Mouse (Mus musculus) liver, embryonic 13.5 days (tissue): ENCODE measurements around the gene 9930022D16Rik. TPM values are rescaled to one million over a fixed set of nuclear protein-coding genes. Genes with fewer than 3 reads are reported as not detected.

ENCODE experiments used
- ATAC-seq: fragments of 200-750 bp; cut with Nextera tagmentation; 2 replicates; pipeline ENCODE4 v1.8.0; 2017; ENCODE audit warnings: low read depth, mild to moderate bottlenecking, moderate number of reproducible peaks, moderate library complexity
- DNase-seq: peaks from one replicate; pipeline ENCODE4 v3.0.0; 2022
- H3K27ac ChIP-seq: fragments of 300-500 bp; sonication (generic); 2 replicates; pipeline ENCODE4 v1.5.1; 2015; ENCODE audit warnings: moderate library complexity, mild to moderate bottlenecking, inconsistent platforms
- H3K27me3 ChIP-seq: fragments of 300-500 bp; sonication (generic); 2 replicates; pipeline ENCODE4 v1.6.1; 2015; ENCODE audit warnings: mild to moderate bottlenecking, inconsistent platforms
- H3K36me3 ChIP-seq: fragments of 300-500 bp; sonication (generic); 2 replicates; pipeline ENCODE4 v1.6.1; 2015; ENCODE audit warnings: mild to moderate bottlenecking, inconsistent platforms
- H3K4me1 ChIP-seq: fragments of 300-500 bp; sonication (generic); replicated peaks from 2 replicates; pipeline ENCODE4 v1.6.1; 2015; ENCODE audit warnings: inconsistent platforms
- H3K4me2 ChIP-seq: fragments of 300-500 bp; sonication (generic); 2 replicates; pipeline ENCODE4 v1.6.1; 2015; ENCODE audit warnings: inconsistent platforms, mild to moderate bottlenecking, moderate library complexity
- H3K4me3 ChIP-seq: fragments of 300-500 bp; sonication (generic); replicated peaks from 2 replicates; pipeline ENCODE4 v1.5.1; 2015; ENCODE audit warnings: mild to moderate bottlenecking, inconsistent platforms
- H3K9ac ChIP-seq: fragments of 300-500 bp; sonication (generic); 2 replicates; pipeline ENCODE4 v1.6.1; 2015; ENCODE audit warnings: mild to moderate bottlenecking, inconsistent platforms
- H3K9me3 ChIP-seq: fragments of 300-500 bp; sonication (generic); replicated peaks from 2 replicates; pipeline ENCODE4 v1.6.1; 2016; ENCODE audit warnings: inconsistent platforms
- WGBS: fragments of 180-500 bp; shearing (Covaris S2); methylation state at CpG from one replicate; pipeline ENCODE4 v1.1.7; 2015; ENCODE audit not compliant: insufficient replicate concordance; 5-methylcytosine and 5-hydroxymethylcytosine counted together
- polyA plus RNA-seq: library from polyadenylated mRNA; unstranded; fragments of >200 nt; fragmentation: Nextera tagmentation; extraction: Ambion mirVana; gene quantifications from 2 replicates; pipeline ENCODE4 v1.2.1, GENCODE M21; 2015

9930022D16Rik gene
- polyA plus RNA-seq, 1 experiment from 2014 or later: not detected

DNA sequence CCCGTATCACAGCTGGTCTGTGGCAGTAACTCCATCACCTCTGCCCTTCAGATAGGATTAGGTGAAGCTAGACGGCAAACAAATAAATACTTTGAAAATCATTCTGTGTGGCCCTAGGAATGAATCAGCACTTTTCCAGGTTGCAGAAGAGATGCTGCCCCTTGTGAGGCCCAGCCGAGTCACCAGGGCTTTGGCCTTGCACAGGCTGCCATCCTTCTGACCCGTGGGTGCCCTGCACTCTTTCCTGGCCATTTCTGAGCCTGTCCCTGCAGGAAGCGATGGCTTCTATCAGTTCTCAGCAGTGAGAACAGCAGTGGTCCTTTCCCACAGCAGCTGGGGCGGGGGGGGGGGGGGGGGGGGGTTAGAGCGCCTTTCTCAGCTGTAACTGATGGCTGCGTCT, 23.2 kb downstream of the 9930022D16Rik start:
- H3K9me3 ChIP-seq: no peaks in the 10 kb centered on the region
- H3K36me3 ChIP-seq: peaks cover 44% of the 10 kb centered on the region
- no peak overlapping the region for H3K9ac ChIP-seq
- H3K27ac ChIP-seq: no peak overlapping the region
- ATAC-seq (no peak), DNase-seq (no peak)
- H3K4me2 ChIP-seq: no peak overlapping the region
- WGBS: 66% methylated on average over 7 of the region's 8 CpGs
- H3K4me1 ChIP-seq: peaks cover 26% of the 10 kb centered on the region
- no peak overlapping the region for H3K4me3 ChIP-seq
- H3K27me3 ChIP-seq: no peaks in the 10 kb centered on the region

DNA sequence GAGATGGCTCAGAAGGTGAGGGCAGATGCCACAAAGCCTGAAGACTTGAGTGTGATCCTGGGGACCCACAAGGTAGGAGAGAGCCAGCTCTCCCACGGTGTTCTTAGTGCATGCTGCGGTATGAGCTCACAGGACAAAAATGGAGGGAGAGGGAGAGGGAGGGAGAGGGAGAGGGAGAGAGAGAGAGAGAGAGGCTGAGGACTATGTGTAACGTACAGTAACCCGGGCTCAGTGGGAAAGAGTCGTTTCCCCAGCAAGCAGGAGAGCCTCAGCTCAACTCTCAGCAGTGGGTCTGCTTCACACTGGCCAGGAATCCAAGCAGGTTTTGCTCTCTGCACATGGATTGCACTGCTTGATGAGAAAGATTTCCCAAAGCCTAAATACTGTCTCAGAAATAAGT, 25.5 kb downstream of the 9930022D16Rik start:
- Histone ChIP-seq H3K27ac (no peak overlapping the region), H3K4me2 (peak overlapping the region; percentile 89), H3K9me3 (no peaks in the 10 kb centered on the region), H3K4me1 (peaks cover 36% of the 10 kb centered on the region), H3K9ac (peak overlapping the region; percentile 76; the same call in 1 of the 2 replicates), H3K36me3 (peaks cover 32% of the 10 kb centered on the region), H3K27me3 (no peaks in the 10 kb centered on the region), H3K4me3 (0 out of 2 replicates have a peak overlapping the region, but pooled peaks have one; percentile 66)
- ATAC-seq: no peak; the same call in 1 of the 2 replicates
- WGBS: 29% methylated on average over 5 of the region's 5 CpGs
- no peak for DNase-seq

DNA sequence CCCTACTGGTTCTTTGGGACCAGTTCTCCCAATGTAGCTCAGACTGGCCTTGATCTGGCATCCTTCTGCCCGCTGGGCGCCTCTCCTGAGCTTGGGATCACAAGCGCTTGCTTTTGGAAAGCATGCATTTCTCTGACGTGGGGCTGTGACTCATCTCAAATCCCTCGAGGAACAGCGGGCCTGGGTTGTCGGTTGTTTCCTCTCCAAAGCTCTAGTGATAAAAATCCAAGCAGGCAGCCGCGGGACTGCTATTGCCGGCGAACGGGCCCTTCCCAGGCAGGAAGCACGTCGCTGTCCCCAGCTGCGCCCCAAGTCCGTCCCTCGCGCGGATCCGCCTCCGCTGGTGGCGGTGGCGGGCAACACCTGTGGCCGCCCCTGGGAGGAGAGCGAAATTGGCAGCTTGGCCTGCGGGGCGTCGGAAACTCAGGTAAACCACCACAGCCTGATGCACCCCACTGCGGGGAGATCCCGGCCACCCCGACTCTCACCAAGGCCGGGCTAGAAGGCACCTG, 26.2 kb downstream of the 9930022D16Rik start:
- peak overlapping the region; percentile 76 for H3K9ac ChIP-seq
- peak overlapping the region; percentile 18; the same call in 1 of the 2 replicates for H3K27ac ChIP-seq
- H3K36me3 ChIP-seq: peaks cover 25% of the 10 kb centered on the region
- peak; percentile 78 for ATAC-seq
- H3K9me3 ChIP-seq: no peaks in the 10 kb centered on the region
- peaks cover 43% of the 10 kb centered on the region for H3K4me1 ChIP-seq
- peak overlapping the region; percentile 89 for H3K4me2 ChIP-seq
- DNase-seq: peak; percentile 54
- peak overlapping the region; percentile 66 for H3K4me3 ChIP-seq
- no peaks in the 10 kb centered on the region for H3K27me3 ChIP-seq
- WGBS: 2% methylated on average over 32 of the region's 32 CpGs

DNA sequence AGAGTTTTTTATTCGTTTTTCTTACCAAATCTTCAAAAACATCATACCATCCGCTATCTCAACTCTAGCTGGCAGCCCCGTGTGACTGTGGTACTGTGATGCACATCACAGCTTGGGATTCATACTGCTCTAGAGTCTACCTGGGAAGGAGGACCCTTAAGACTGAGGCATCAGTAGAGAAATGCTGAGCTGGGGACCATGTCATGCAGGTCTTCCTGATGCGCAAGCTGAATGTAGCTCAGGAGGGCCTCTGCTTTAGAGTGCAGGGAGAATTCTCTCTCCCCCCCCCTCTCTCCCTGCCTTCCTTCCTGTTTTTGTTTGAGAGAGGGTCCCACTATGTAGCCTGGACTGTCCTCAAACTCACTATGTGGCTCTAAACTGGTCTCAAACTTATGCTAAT, 26.9 kb downstream of the 9930022D16Rik start:
- DNase-seq (no peak), ATAC-seq (no peak)
- peak overlapping the region; percentile 76; the same call in 1 of the 2 replicates for H3K9ac ChIP-seq
- peaks cover 50% of the 10 kb centered on the region for H3K4me1 ChIP-seq
- H3K9me3 ChIP-seq: no peaks in the 10 kb centered on the region
- peak overlapping the region; percentile 89 for H3K4me2 ChIP-seq
- 39% methylated on average over 4 of the region's 4 CpGs for WGBS
- H3K4me3 ChIP-seq: peak overlapping the region; percentile 66
- no peaks in the 10 kb centered on the region for H3K27me3 ChIP-seq
- peaks cover 18% of the 10 kb centered on the region for H3K36me3 ChIP-seq
- no peak overlapping the region for H3K27ac ChIP-seq

DNA sequence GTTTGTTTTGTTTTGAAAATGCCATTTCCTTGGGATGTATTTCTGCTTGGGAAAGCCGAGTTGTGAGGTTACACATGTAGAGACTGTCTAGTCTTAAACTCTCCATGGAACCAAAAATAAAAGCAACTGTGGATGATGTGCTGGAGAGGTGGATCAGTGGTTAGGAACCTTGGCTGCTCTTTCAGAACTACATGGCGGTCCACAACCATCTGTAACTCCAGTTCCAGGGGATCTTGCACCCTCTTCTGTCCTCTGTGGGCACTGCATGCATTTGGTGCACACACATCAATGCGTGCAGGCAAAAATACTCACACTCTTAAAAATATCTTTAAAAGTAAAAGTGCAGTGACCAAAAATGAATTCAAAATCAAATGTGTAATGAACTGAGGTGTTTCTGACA, 27.4 kb downstream of the 9930022D16Rik start:
- Histone ChIP-seq H3K27me3 (no peaks in the 10 kb centered on the region), H3K4me1 (peaks cover 54% of the 10 kb centered on the region), H3K9me3 (no peaks in the 10 kb centered on the region), H3K36me3 (peaks cover 13% of the 10 kb centered on the region), H3K4me3 (no peak overlapping the region), H3K4me2 (peak overlapping the region; percentile 89), H3K9ac (no peak overlapping the region), H3K27ac (no peak overlapping the region)
- ATAC-seq (no peak), DNase-seq (peak; percentile 40)
- 48% methylated on average over 3 of the region's 3 CpGs for WGBS

DNA sequence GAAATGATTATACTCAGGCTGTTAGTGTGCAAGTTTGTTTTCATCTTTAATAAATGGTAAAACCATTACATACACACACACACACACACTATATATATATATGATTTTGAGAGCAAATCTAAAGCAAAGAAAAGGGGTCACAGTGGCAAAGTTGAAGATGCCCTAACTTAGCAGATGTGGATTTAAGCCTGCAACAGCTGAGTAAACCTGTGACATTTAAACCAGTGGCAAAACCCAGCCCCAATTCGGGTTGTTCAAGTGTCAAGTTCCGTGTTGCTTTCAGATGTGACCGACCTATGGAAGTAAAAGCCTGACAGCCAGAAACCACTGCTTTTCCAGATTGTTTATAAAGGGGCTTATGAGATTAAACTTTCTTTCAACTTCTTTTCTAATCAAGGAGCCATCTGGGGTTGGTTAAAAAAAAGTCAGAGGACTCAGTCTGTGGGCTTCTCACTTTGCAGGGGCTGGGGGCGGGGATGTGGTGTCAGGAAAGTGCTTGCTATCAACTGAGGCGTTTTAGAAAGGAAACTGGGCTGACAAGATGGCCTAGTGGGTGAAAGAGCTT, 28.5 kb downstream of the 9930022D16Rik start:
- Histone ChIP-seq H3K4me3 (no peak overlapping the region), H3K27ac (no peak overlapping the region), H3K4me2 (no peak overlapping the region), H3K9me3 (no peaks in the 10 kb centered on the region), H3K4me1 (peaks cover 55% of the 10 kb centered on the region), H3K36me3 (peaks cover 6% of the 10 kb centered on the region), H3K9ac (no peak overlapping the region), H3K27me3 (no peaks in the 10 kb centered on the region)
- no peak for ATAC-seq
- WGBS: 36% methylated on average over 5 of the region's 5 CpGs
- DNase-seq: no peak

DNA sequence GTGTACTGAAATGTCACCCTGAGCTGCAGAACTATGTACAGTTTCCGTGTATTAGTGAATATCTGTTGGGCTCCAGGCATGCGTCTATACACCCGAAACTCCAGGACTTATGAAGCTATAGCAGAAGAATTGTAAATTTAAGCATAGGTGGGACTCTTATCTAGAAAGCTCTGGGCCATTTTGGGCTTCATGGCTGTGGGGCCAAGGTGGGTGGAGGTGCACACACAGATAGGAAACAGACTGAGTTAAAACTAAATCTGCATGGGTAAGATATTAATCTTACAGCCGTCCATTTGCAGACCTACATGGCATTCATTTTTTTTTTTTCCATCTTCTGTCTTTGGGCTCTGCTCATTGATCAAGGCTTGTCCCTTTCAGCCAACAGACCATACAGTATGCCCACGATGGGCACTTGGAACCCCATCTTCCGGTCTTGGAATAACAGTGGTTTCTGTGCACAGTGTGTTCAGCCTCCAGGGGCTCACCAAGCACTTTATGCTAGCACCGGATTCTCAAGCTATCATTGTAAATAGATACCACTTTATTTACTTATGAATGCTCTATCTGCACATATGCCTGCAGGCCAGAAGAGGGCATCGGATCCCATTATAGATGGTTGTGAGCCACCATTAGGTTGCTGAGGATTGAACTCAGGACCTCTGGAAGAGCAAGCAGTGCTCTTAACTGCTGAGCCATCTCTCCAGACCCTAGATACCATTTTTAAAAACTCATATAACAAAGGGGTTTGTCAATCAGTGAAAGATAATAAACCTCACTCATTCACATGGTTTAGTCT, 29.9 kb downstream of the 9930022D16Rik start:
- Histone ChIP-seq H3K36me3 (peaks cover 4% of the 10 kb centered on the region; the same call in 1 of the 2 replicates), H3K27ac (peak overlapping the region; percentile 50; the same call in 1 of the 2 replicates), H3K4me3 (no peak overlapping the region), H3K4me2 (no peak overlapping the region), H3K4me1 (peaks cover 49% of the 10 kb centered on the region), H3K27me3 (no peaks in the 10 kb centered on the region), H3K9ac (no peak overlapping the region), H3K9me3 (no peaks in the 10 kb centered on the region)
- ATAC-seq: peak; percentile 14; the same call in 1 of the 2 replicates
- WGBS: 66% methylated on average over 8 of the region's 8 CpGs
- no peak for DNase-seq

DNA sequence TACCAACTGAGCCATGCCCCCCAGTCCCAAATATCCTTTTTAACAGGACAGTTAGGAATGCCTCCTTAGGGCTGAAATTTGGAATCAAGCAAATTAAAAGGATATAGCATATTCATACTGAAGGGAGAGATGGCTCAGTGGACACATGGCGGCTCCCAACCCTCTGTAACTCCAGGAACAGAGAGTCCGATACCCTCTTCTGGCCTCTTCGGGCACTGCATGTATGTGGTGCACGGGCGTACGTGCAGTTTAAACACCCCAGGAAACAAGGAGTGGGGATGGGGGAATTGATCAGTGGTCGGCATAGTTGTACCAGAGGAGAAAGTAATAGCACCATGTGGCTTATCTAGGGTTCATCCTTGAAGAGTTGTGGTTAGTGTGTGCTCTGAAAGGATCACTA, 30.9 kb downstream of the 9930022D16Rik start:
- Histone ChIP-seq H3K4me3 (no peak overlapping the region), H3K27ac (no peak overlapping the region), H3K9ac (no peak overlapping the region)

DNA sequence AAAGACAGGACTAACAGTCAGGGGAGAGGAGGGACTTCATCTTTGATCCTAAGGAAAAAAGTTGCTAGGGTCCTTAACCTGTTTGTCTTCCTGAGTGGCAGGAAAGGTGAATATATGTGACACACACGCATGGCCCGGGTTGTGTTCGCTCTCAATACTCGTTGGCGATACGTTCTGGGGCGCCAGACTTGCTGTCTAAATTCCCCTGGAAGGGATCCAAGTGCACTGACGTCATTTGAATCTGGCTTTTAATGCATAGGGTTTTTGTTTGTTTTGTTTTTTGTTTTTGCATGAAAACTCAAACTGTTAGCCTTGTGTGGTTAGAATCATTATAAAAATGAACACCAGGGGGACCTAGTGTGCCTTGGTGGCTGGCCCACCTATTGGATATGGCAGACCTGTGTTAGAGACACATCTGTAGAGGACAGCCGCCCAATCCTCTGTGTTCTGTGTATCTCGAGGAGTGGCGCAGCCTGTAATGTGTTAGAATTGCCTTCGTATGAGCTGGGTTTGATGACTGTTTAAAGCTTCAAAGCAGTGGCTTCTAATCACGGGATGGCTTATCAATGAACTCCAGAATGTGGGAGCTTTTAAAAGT, 31.8 kb downstream of the 9930022D16Rik start:
- WGBS: 44% methylated on average over 13 of the region's 13 CpGs
- ATAC-seq: peak; percentile 78
- Histone ChIP-seq H3K9me3 (no peaks in the 10 kb centered on the region), H3K4me1 (peaks cover 36% of the 10 kb centered on the region), H3K27ac (no peak overlapping the region), H3K36me3 (peaks cover 20% of the 10 kb centered on the region), H3K27me3 (no peaks in the 10 kb centered on the region), H3K4me2 (no peak overlapping the region), H3K9ac (0 out of 2 replicates have a peak overlapping the region, but pooled peaks have one; percentile 18), H3K4me3 (no peak overlapping the region)
- no peak for DNase-seq

More for the DNA sequence above, 30.9 kb downstream of the 9930022D16Rik start:
- WGBS: 45% methylated on average over 7 of the region's 7 CpGs
- no peaks in the 10 kb centered on the region for H3K27me3 ChIP-seq
- H3K4me2 ChIP-seq: no peak overlapping the region
- H3K36me3 ChIP-seq: peaks cover 12% of the 10 kb centered on the region
- DNase-seq (no peak), ATAC-seq (no peak)
- peaks cover 45% of the 10 kb centered on the region for H3K4me1 ChIP-seq
- H3K9me3 ChIP-seq: no peaks in the 10 kb centered on the region

DNA sequence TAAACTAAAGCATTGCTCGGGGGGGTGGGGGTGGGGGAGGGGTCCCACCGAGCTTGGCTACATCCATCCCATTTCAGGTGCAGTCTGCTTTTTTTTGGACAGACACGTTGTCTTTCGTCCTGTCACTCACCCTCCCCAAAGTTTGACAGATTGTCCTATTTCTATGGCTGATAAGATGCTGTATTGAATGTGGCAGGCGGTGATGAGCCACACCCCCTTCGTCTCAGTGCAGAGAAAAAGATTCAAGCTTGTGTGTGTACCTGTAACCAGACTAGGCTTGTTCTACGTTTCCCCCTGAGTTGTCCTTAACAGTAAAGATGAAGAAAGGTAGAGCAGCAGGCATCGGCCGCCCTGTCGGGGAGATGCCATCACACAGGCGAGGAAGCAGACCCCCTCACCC, 37.5 kb downstream of the 9930022D16Rik start:
- Histone ChIP-seq H3K27ac (no peak overlapping the region), H3K27me3 (no peaks in the 10 kb centered on the region), H3K4me2 (no peak overlapping the region), H3K9me3 (no peaks in the 10 kb centered on the region), H3K4me3 (no peak overlapping the region), H3K9ac (no peak overlapping the region), H3K36me3 (peaks cover 76% of the 10 kb centered on the region), H3K4me1 (peaks cover 15% of the 10 kb centered on the region)
- DNase-seq: no peak
- WGBS: 60% methylated on average over 11 of the region's 11 CpGs
- peak; percentile 47; the same call in 1 of the 2 replicates for ATAC-seq

DNA sequence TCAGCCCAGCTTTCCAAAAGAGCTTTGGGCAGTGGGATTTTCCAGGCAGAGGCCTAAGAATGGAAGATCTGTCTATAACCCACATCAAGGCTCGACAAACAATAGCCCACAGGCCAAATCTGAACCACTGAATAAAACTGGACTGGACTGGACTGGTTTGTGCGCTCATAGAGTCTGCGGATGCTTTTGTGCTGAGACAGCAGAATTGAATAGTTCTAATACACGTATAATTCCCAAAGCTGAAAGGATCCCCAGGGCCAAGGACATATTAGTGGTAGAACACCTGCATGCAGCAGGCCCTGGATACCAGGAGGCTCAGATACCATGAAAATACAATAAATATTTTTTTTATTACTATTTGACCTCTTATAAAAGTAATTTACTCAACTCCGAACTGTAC, 42.5 kb downstream of the 9930022D16Rik start:
- no peaks in the 10 kb centered on the region for H3K9me3 ChIP-seq
- H3K27me3 ChIP-seq: no peaks in the 10 kb centered on the region
- peaks cover 99% of the 10 kb centered on the region for H3K36me3 ChIP-seq
- no peak overlapping the region for H3K9ac ChIP-seq
- H3K4me1 ChIP-seq: peaks cover 9% of the 10 kb centered on the region
- no peak overlapping the region for H3K4me2 ChIP-seq
- no peak overlapping the region for H3K27ac ChIP-seq
- 92% methylated on average over 5 of the region's 5 CpGs for WGBS
- ATAC-seq: no peak
- no peak overlapping the region for H3K4me3 ChIP-seq
- no peak for DNase-seq
